ENCODE assay signal across 22 mouse cellular contexts in genomic region chr5:90655891-90656290, GRCm38 (mm10). TPM values are rescaled to one million over a fixed set of nuclear protein-coding genes. Genes with fewer than 3 reads are reported as not detected.
DNase-seq lines count a peak whose midpoint lies in the region; ATAC-seq lines count a peak whose summit lies in the region.
"Had no signal": no experiment of that assay in that cellular context is flagged by ENCODE, and none has a peak within 500 bp of the region (broad histone marks: within the 10 kb centered on the region; RNA-seq: fewer than 3 reads in every experiment).

No protein-coding gene starts in this region.

- H3K9me3 ChIP-seq in embryonic facial prominence, embryonic 11.5 days (replicated peaks; ENCODE audit: control insufficient read depth, low read length) = no peaks in the 10 kb centered on the region
- H3K9me3 ChIP-seq in embryonic facial prominence, embryonic 10.5 days = no peaks in the 10 kb centered on the region
- no peaks in the 10 kb centered on the region for H3K9me3 ChIP-seq in hindbrain, embryonic 15.5 days
- no peaks in the 10 kb centered on the region for H3K9me3 ChIP-seq in hindbrain, embryonic 11.5 days (ENCODE audit: control insufficient read depth, low read length)
- H3K9me3 ChIP-seq in kidney, embryonic 15.5 days (replicated peaks) = no peaks in the 10 kb centered on the region
- H3K9me3 ChIP-seq: intestine, embryonic 15.5 days; neural tube, embryonic 12.5 days had no signal

- ATAC-seq in embryonic facial prominence, embryonic 11.5 days (replicated peaks; ENCODE audit: insufficient number of reproducible peaks, low FRiP score, low TSS enrichment, low read depth) = no peak
- no peak for ATAC-seq in hindbrain, embryonic 15.5 days (ENCODE audit: low FRiP score, low read depth)
- no peak for ATAC-seq in hindbrain, embryonic 11.5 days (ENCODE audit: low FRiP score)
- no peak for ATAC-seq in kidney, embryonic 15.5 days (replicated peaks; ENCODE audit: low FRiP score)
- ATAC-seq: CD4-positive, CD25-positive, alpha-beta regulatory T cell, adult 4 months; intestine, embryonic 15.5 days; liver, postnatal 0 days had no signal

- 48% methylated on average over 13 of the region's 13 CpGs for WGBS in embryonic facial prominence, embryonic 11.5 days
- WGBS in embryonic facial prominence, embryonic 10.5 days = 62% methylated on average over 13 of the region's 13 CpGs
- WGBS in hindbrain, embryonic 15.5 days = 58% methylated on average over 13 of the region's 13 CpGs
- 70% methylated on average over 13 of the region's 13 CpGs for whole genome bisulfite sequencing in hindbrain, embryonic 11.5 days
- WGBS in kidney, embryonic 15.5 days = 83% methylated on average over 13 of the region's 13 CpGs

- H3K36me3 ChIP-seq in embryonic facial prominence, embryonic 11.5 days (replicated peaks; ENCODE audit: control insufficient read depth, insufficient read depth, low read depth, low read length) = no peaks in the 10 kb centered on the region
- H3K36me3 ChIP-seq in embryonic facial prominence, embryonic 10.5 days (replicated peaks) = no peaks in the 10 kb centered on the region
- H3K36me3 ChIP-seq in hindbrain, embryonic 15.5 days = no peaks in the 10 kb centered on the region
- no peaks in the 10 kb centered on the region for H3K36me3 ChIP-seq in hindbrain, embryonic 11.5 days (ENCODE audit: control insufficient read depth, insufficient read depth, low read length)
- H3K36me3 ChIP-seq in kidney, embryonic 15.5 days = no peaks in the 10 kb centered on the region
- H3K36me3 ChIP-seq: intestine, embryonic 15.5 days; neural tube, embryonic 12.5 days had no signal

- no peak overlapping the region for H3K9ac ChIP-seq in embryonic facial prominence, embryonic 11.5 days (replicated peaks; ENCODE audit: low read length)
- H3K9ac ChIP-seq in hindbrain, embryonic 15.5 days = no peak overlapping the region
- no peak overlapping the region for H3K9ac ChIP-seq in hindbrain, embryonic 11.5 days (ENCODE audit: low read depth, low read length)
- H3K9ac ChIP-seq in kidney, embryonic 15.5 days = no peak overlapping the region
- H3K9ac ChIP-seq: intestine, embryonic 15.5 days; liver, postnatal 0 days; neural tube, embryonic 12.5 days had no signal

- H3K27ac ChIP-seq in embryonic facial prominence, embryonic 11.5 days (replicated peaks; ENCODE audit: low read depth, low read length) = no peak overlapping the region
- no peak overlapping the region for H3K27ac ChIP-seq in embryonic facial prominence, embryonic 10.5 days (replicated peaks)
- no peak overlapping the region for H3K27ac ChIP-seq in hindbrain, embryonic 15.5 days (replicated peaks)
- no peak overlapping the region for H3K27ac ChIP-seq in hindbrain, embryonic 11.5 days (ENCODE audit: low read depth, low read length)
- H3K27ac ChIP-seq in kidney, embryonic 15.5 days = no peak overlapping the region
- H3K27ac ChIP-seq: intestine, embryonic 15.5 days; layer of hippocampus, adult 2 months; neural tube, embryonic 12.5 days had no signal

- H3K27me3 ChIP-seq in embryonic facial prominence, embryonic 11.5 days (ENCODE audit: control insufficient read depth, insufficient read depth, low read length) = no peaks in the 10 kb centered on the region
- no peaks in the 10 kb centered on the region for H3K27me3 ChIP-seq in embryonic facial prominence, embryonic 10.5 days (replicated peaks; ENCODE audit: low read depth, poor library complexity, severe bottlenecking)
- H3K27me3 ChIP-seq in hindbrain, embryonic 15.5 days = no peaks in the 10 kb centered on the region
- H3K27me3 ChIP-seq in hindbrain, embryonic 11.5 days (ENCODE audit: control insufficient read depth, insufficient read depth, low read length) = no peaks in the 10 kb centered on the region
- H3K27me3 ChIP-seq in kidney, embryonic 15.5 days = 0 out of 2 replicates have a peak, but pooled peaks cover 3% of the 10 kb centered on the region
- H3K27me3 ChIP-seq: intestine, embryonic 15.5 days; neural tube, embryonic 12.5 days had no signal

- peak; percentile 42 for DNase-seq in embryonic facial prominence, embryonic 11.5 days (ENCODE audit: low spot score)
- DNase-seq in embryonic facial prominence, embryonic 10.5 days (ENCODE audit: low spot score) = no peak
- no peak for DNase-seq in hindbrain, embryonic 11.5 days (ENCODE audit: low spot score)
- DNase-seq in retina, postnatal 1 day = peak; percentile 73
- no peak for DNase-seq in retina, embryonic 14.5 days (ENCODE audit: low spot score)
- no peak for DNase-seq in thymus, postnatal 25 days
- DNase-seq: adrenal gland, postnatal 14 days; cerebellum, adult 11 months; cerebellum, postnatal 10 days; gastrocnemius, postnatal 14 days; heart, adult 18-20 months; heart, postnatal 36 days; kidney, postnatal 14 days; liver, postnatal 0 days; lung, postnatal 14 days; thymus, postnatal 14 days had no signal

- no peak overlapping the region for H3K4me3 ChIP-seq in embryonic facial prominence, embryonic 11.5 days (ENCODE audit: low read depth, low read length)
- no peak overlapping the region for H3K4me3 ChIP-seq in embryonic facial prominence, embryonic 10.5 days
- no peak overlapping the region for H3K4me3 ChIP-seq in hindbrain, embryonic 15.5 days
- H3K4me3 ChIP-seq in hindbrain, embryonic 11.5 days (ENCODE audit: low read depth, low read length) = no peak overlapping the region
- no peak overlapping the region for H3K4me3 ChIP-seq in kidney, embryonic 15.5 days (replicated peaks)
- H3K4me3 ChIP-seq: intestine, embryonic 15.5 days; layer of hippocampus, adult 2 months; neural tube, embryonic 12.5 days had no signal

- no peak overlapping the region for H3K4me2 ChIP-seq in embryonic facial prominence, embryonic 11.5 days (ENCODE audit: low read depth, low read length)
- H3K4me2 ChIP-seq in hindbrain, embryonic 15.5 days = peak overlapping the region; percentile 32
- no peak overlapping the region for H3K4me2 ChIP-seq in hindbrain, embryonic 11.5 days (replicated peaks; ENCODE audit: low read depth, low read length)
- H3K4me2 ChIP-seq in kidney, embryonic 15.5 days = no peak overlapping the region
- H3K4me2 ChIP-seq: intestine, embryonic 15.5 days; neural tube, embryonic 12.5 days had no signal

- H3K4me1 ChIP-seq in embryonic facial prominence, embryonic 11.5 days (ENCODE audit: control insufficient read depth, insufficient read depth, low read length) = no peaks in the 10 kb centered on the region
- peaks cover 16% of the 10 kb centered on the region for H3K4me1 ChIP-seq in embryonic facial prominence, embryonic 10.5 days
- 0 out of 2 replicates have a peak, but pooled peaks cover 3% of the 10 kb centered on the region for H3K4me1 ChIP-seq in hindbrain, embryonic 15.5 days (replicated peaks)
- no peaks in the 10 kb centered on the region for H3K4me1 ChIP-seq in hindbrain, embryonic 11.5 days (replicated peaks; ENCODE audit: control insufficient read depth, insufficient read depth, low read length)
- peaks cover 6% of the 10 kb centered on the region; the same call in 1 of the 2 replicates for H3K4me1 ChIP-seq in kidney, embryonic 15.5 days
- H3K4me1 ChIP-seq: intestine, embryonic 15.5 days; neural tube, embryonic 12.5 days had no signal

RNA-seq across cellular contexts. Expression of gene Rassf6, which starts 15.4 kb away (rescaled TPM):
- 0.29 and 0.61 TPM in 2 replicates for polyA plus RNA-seq in embryonic facial prominence, embryonic 11.5 days (2014; fragmentation: Nextera tagmentation; extraction: Ambion mirVana)
- 0.30 and 0.40 TPM in 2 replicates for polyA plus RNA-seq in embryonic facial prominence, embryonic 10.5 days (2016; fragmentation: Nextera tagmentation; extraction: Ambion mirVana)
- 2.4 TPM in 2 replicates for polyA plus RNA-seq in hindbrain, embryonic 15.5 days (2015; fragmentation: Nextera tagmentation; extraction: Ambion mirVana)
- polyA plus RNA-seq in hindbrain, embryonic 11.5 days (2014; fragmentation: Nextera tagmentation; extraction: Ambion mirVana) = 0.29 and 1.2 TPM in 2 replicates
- 10.9 and 12.1 TPM in 2 replicates for polyA plus RNA-seq in kidney, embryonic 15.5 days (2015; fragmentation: Nextera tagmentation; extraction: Ambion mirVana)

Comparison
In these comparisons a context has a peak if more than half of its experiments do, and no peak if none do; other contexts are left out.
1. DNase-seq: peak in embryonic facial prominence, embryonic 11.5 days (single experiment) and retina, postnatal 1 day (single experiment); none in embryonic facial prominence, embryonic 10.5 days (single experiment), hindbrain, embryonic 11.5 days (single experiment), retina, embryonic 14.5 days (single experiment) and thymus, postnatal 25 days (single experiment).